In the genomic region with DNA sequence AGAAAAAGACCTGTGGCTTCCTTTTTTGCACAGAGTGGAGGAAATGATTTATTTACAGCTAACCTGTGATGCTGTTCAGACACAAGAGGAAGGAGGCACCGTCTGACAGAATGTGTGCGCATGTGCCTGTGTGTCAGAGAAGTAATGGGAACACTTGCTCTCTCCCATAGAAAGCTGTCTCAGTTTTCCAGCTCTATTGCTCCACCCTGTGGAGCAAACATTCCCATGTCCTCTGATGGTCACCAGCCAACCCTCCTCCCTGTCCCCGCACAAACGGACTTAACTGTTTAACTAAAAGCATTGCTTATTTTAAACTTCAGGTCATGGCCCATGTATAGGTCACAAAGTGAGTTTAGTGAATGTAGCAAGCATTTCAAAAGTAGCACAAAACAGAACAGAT, we compare ENCODE assay signal across 10 mouse cellular contexts. TPM values are rescaled to one million over a fixed set of nuclear protein-coding genes. Genes with fewer than 3 reads are reported as not detected.
DNase-seq lines count a peak whose midpoint lies in the region; ATAC-seq lines count a peak whose summit lies in the region.
"Had no signal": no experiment of that assay in that cellular context is flagged by ENCODE, and none has a peak within 500 bp of the region (broad histone marks: within the 10 kb centered on the region; RNA-seq: fewer than 3 reads in every experiment).

No protein-coding gene starts in this region.

- DNase-seq in kidney, adult 18-20 months: peak; percentile 25
- peak; percentile 51 for DNase-seq in R1 (ENCODE audit: low read depth, low spot score)
- DNase-seq in cerebellum, adult 9-10 months: peak; percentile 43
- DNase-seq in layer of hippocampus, postnatal 14 days (ENCODE audit: low spot score in 2 of 2): peak; percentile 32 to 54
- DNase-seq in right cerebral cortex, postnatal 4 days: peak; percentile 16
- no peak for DNase-seq in thymus, postnatal 14 days

- WGBS in kidney, embryonic 16.5 days: 25% methylated on average over 4 of the region's 4 CpGs
- 52% methylated on average over 4 of the region's 4 CpGs for WGBS in forebrain, embryonic 15.5 days

- no peaks in the 10 kb centered on the region for H3K36me3 ChIP-seq in kidney, embryonic 16.5 days (ENCODE audit: insufficient read depth, low read length)
- H3K36me3 ChIP-seq in forebrain, embryonic 15.5 days: no peaks in the 10 kb centered on the region
- H3K36me3 ChIP-seq: neural tube, embryonic 13.5 days had no signal

- no peaks in the 10 kb centered on the region for H3K9me3 ChIP-seq in kidney, embryonic 16.5 days (ENCODE audit: low read length)
- H3K9me3 ChIP-seq in forebrain, embryonic 15.5 days: no peaks in the 10 kb centered on the region
- H3K9me3 ChIP-seq: neural tube, embryonic 13.5 days had no signal

- no peak for ATAC-seq in kidney, embryonic 16.5 days (ENCODE audit: low FRiP score, low TSS enrichment)
- ATAC-seq in forebrain, embryonic 15.5 days (replicated peaks): no peak

- no peak overlapping the region for H3K27ac ChIP-seq in kidney, embryonic 16.5 days (ENCODE audit: low read length)
- no peak overlapping the region for H3K27ac ChIP-seq in forebrain, embryonic 15.5 days (replicated peaks)
- H3K27ac ChIP-seq: neural tube, embryonic 13.5 days had no signal

- no peak overlapping the region for H3K4me3 ChIP-seq in kidney, embryonic 16.5 days (ENCODE audit: low read length)
- H3K4me3 ChIP-seq in forebrain, embryonic 15.5 days: no peak overlapping the region
- H3K4me3 ChIP-seq: neural tube, embryonic 13.5 days had no signal

- H3K27me3 ChIP-seq in kidney, embryonic 16.5 days (ENCODE audit: insufficient read depth, low read length): 0 out of 2 replicates have a peak, but pooled peaks cover 3% of the 10 kb centered on the region
- H3K27me3 ChIP-seq in forebrain, embryonic 15.5 days: no peaks in the 10 kb centered on the region
- H3K27me3 ChIP-seq: neural tube, embryonic 13.5 days had no signal

- H3K4me2 ChIP-seq in kidney, embryonic 16.5 days (replicated peaks; ENCODE audit: low read depth, low read length): no peak overlapping the region
- no peak overlapping the region for H3K4me2 ChIP-seq in forebrain, embryonic 15.5 days (replicated peaks)
- H3K4me2 ChIP-seq: neural tube, embryonic 13.5 days had no signal

- no peaks in the 10 kb centered on the region for H3K4me1 ChIP-seq in kidney, embryonic 16.5 days (ENCODE audit: insufficient read depth, low read length)
- no peaks in the 10 kb centered on the region for H3K4me1 ChIP-seq in forebrain, embryonic 15.5 days
- H3K4me1 ChIP-seq: neural tube, embryonic 13.5 days had no signal

- H3K9ac ChIP-seq in kidney, embryonic 16.5 days (replicated peaks; ENCODE audit: low read length): no peak overlapping the region
- no peak overlapping the region for H3K9ac ChIP-seq in forebrain, embryonic 15.5 days (replicated peaks)
- H3K9ac ChIP-seq: neural tube, embryonic 13.5 days had no signal

RNA-seq across cellular contexts. Expression of a gene that starts 21.0 kb away (rescaled TPM):
- polyA plus RNA-seq in kidney, embryonic 16.5 days (2015; fragmentation: Nextera tagmentation; extraction: Ambion mirVana): not detected in 2 replicates
- not detected for total RNA-seq in layer of hippocampus, postnatal 14 days (2021)
- polyA plus RNA-seq in forebrain, embryonic 15.5 days (2015; fragmentation: Nextera tagmentation; extraction: Ambion mirVana): not detected in 2 replicates
- polyA plus RNA-seq: large intestine, adult 2 months; neural tube, embryonic 13.5 days had no signal

RNA-seq across cellular contexts. Expression of a gene that starts 38.1 kb away (rescaled TPM):
- polyA plus RNA-seq in kidney, embryonic 16.5 days (2015; fragmentation: Nextera tagmentation; extraction: Ambion mirVana): not detected in 2 replicates
- total RNA-seq in layer of hippocampus, postnatal 14 days (2021): not detected
- polyA plus RNA-seq in forebrain, embryonic 15.5 days (2015; fragmentation: Nextera tagmentation; extraction: Ambion mirVana): not detected in 2 replicates
- polyA plus RNA-seq: large intestine, adult 2 months; neural tube, embryonic 13.5 days had no signal

RNA-seq across cellular contexts. Expression of a gene that starts 47.0 kb away (rescaled TPM):
- 42.7 and 43.8 TPM in 2 replicates for polyA plus RNA-seq in kidney, embryonic 16.5 days (2015; fragmentation: Nextera tagmentation; extraction: Ambion mirVana)
- 100 to 1,000 TPM; 256 to 263 TPM for total RNA-seq in layer of hippocampus, postnatal 14 days (2021)
- 77.4 and 92.9 TPM in 2 replicates for polyA plus RNA-seq in forebrain, embryonic 15.5 days (2015; fragmentation: Nextera tagmentation; extraction: Ambion mirVana)
